Mouse (Mus musculus): ENCODE measurements at regions not wholly inside any gene's neighbourhood (a gene's known extent, or its start where the extent isn't known, plus 50 kb on each side); places are given as distances from the start of the nearest gene placed in this dataset.
A peak's percentile ranks its signal among the peaks of the same experiment; 100 is the strongest.

- Histone ChIP-seq H3K27me3 (replicated peaks; ENCODE audit: control insufficient read depth, insufficient read depth, low read length) (no peaks in the 10 kb centered on the region), H3K27ac (ENCODE audit: low read depth, low read length) (no peak overlapping the region), H3K4me2 (ENCODE audit: low read length) (no peak overlapping the region), H3K4me3 (ENCODE audit: low read length) (no peak overlapping the region), H3K36me3 (ENCODE audit: control insufficient read depth, insufficient read depth, low read length) (no peaks in the 10 kb centered on the region), H3K4me1 (ENCODE audit: control insufficient read depth, insufficient read depth, low read depth, low read length) (peaks cover 2% of the 10 kb centered on the region), H3K9ac (ENCODE audit: low read depth, low read length) (no peak overlapping the region), H3K9me3 (ENCODE audit: control insufficient read depth, low read length) (no peaks in the 10 kb centered on the region)
- 50% methylated on average over 1 of the region's 1 CpGs for WGBS
- no peak for ATAC-seq
Measured at GRCm38 (mm10) chr12:12846716-12847115, 95.0 kb downstream of the Mycn start.

- WGBS: 35% methylated on average over 17 of the region's 17 CpGs
- no peaks in the 10 kb centered on the region for H3K27me3 ChIP-seq (replicated peaks; ENCODE audit: control insufficient read depth, insufficient read depth, low read length)
- peaks cover 9% of the 10 kb centered on the region for H3K4me1 ChIP-seq (ENCODE audit: control insufficient read depth, insufficient read depth, low read depth, low read length)
- H3K9ac ChIP-seq (ENCODE audit: low read depth, low read length): no peak overlapping the region
- no peak overlapping the region for H3K4me3 ChIP-seq (ENCODE audit: low read length)
- no peak overlapping the region; the same call in 1 of the 2 replicates for H3K4me2 ChIP-seq (ENCODE audit: low read length)
- H3K36me3 ChIP-seq (ENCODE audit: control insufficient read depth, insufficient read depth, low read length): no peaks in the 10 kb centered on the region
- H3K9me3 ChIP-seq (ENCODE audit: control insufficient read depth, low read length): no peaks in the 10 kb centered on the region
- ATAC-seq: no peak
- no peak overlapping the region for H3K27ac ChIP-seq (ENCODE audit: low read depth, low read length)
Measured at GRCm38 (mm10) chr12:12842247-12842957, 99.3 kb downstream of the Mycn start.

- no peaks in the 10 kb centered on the region for H3K9me3 ChIP-seq (ENCODE audit: control insufficient read depth, low read length)
- H3K27me3 ChIP-seq (replicated peaks; ENCODE audit: control insufficient read depth, insufficient read depth, low read length): no peaks in the 10 kb centered on the region
- no peak overlapping the region for H3K27ac ChIP-seq (ENCODE audit: low read depth, low read length)
- no peak overlapping the region; the same call in 1 of the 2 replicates for H3K9ac ChIP-seq (ENCODE audit: low read depth, low read length)
- no peaks in the 10 kb centered on the region for H3K36me3 ChIP-seq (ENCODE audit: control insufficient read depth, insufficient read depth, low read length)
- 82% methylated on average over 5 of the region's 5 CpGs for WGBS
- no peak overlapping the region for H3K4me3 ChIP-seq (ENCODE audit: low read length)
- peak; percentile 17; the same call in 1 of the 2 replicates for ATAC-seq
- H3K4me1 ChIP-seq (ENCODE audit: control insufficient read depth, insufficient read depth, low read depth, low read length): peaks cover 9% of the 10 kb centered on the region
- no peak overlapping the region for H3K4me2 ChIP-seq (ENCODE audit: low read length)
Measured at GRCm38 (mm10) chr12:12841385-12842238, 100.1 kb downstream of the Mycn start.

GRCm38 (mm10) chr12:12840661-12841384, 100.9 kb downstream of the Mycn start:
- Histone ChIP-seq H3K4me1 (ENCODE audit: control insufficient read depth, insufficient read depth, low read depth, low read length) (peaks cover 9% of the 10 kb centered on the region), H3K36me3 (ENCODE audit: control insufficient read depth, insufficient read depth, low read length) (no peaks in the 10 kb centered on the region), H3K4me3 (ENCODE audit: low read length) (no peak overlapping the region), H3K27me3 (replicated peaks; ENCODE audit: control insufficient read depth, insufficient read depth, low read length) (no peaks in the 10 kb centered on the region), H3K9ac (ENCODE audit: low read depth, low read length) (no peak overlapping the region; the same call in none of the 2 replicates), H3K9me3 (ENCODE audit: control insufficient read depth, low read length) (no peaks in the 10 kb centered on the region), H3K27ac (ENCODE audit: low read depth, low read length) (no peak overlapping the region), H3K4me2 (ENCODE audit: low read length) (peak overlapping the region; percentile 45)
- 28% methylated on average over 17 of the region's 17 CpGs for WGBS
- ATAC-seq: no peak

- ATAC-seq: no peak
- Histone ChIP-seq H3K27me3 (replicated peaks; ENCODE audit: control insufficient read depth, insufficient read depth, low read length) (no peaks in the 10 kb centered on the region), H3K4me2 (ENCODE audit: low read length) (no peak overlapping the region), H3K4me3 (ENCODE audit: low read length) (no peak overlapping the region), H3K27ac (ENCODE audit: low read depth, low read length) (no peak overlapping the region), H3K36me3 (ENCODE audit: control insufficient read depth, insufficient read depth, low read length) (no peaks in the 10 kb centered on the region), H3K9ac (ENCODE audit: low read depth, low read length) (no peak overlapping the region), H3K4me1 (ENCODE audit: control insufficient read depth, insufficient read depth, low read depth, low read length) (peaks cover 9% of the 10 kb centered on the region), H3K9me3 (ENCODE audit: control insufficient read depth, low read length) (no peaks in the 10 kb centered on the region)
- WGBS: 96% methylated on average over 1 of the region's 1 CpGs
Measured at GRCm38 (mm10) chr12:12837775-12838174, 103.9 kb downstream of the Mycn start.

GRCm38 (mm10) chr12:12827821-12828641, 113.7 kb downstream of the Mycn start:
- ATAC-seq: peak; percentile 76
- Histone ChIP-seq H3K4me2 (ENCODE audit: low read length) (no peak overlapping the region), H3K4me1 (ENCODE audit: control insufficient read depth, insufficient read depth, low read depth, low read length) (peaks cover 11% of the 10 kb centered on the region), H3K4me3 (ENCODE audit: low read length) (no peak overlapping the region), H3K9ac (ENCODE audit: low read depth, low read length) (no peak overlapping the region), H3K27ac (ENCODE audit: low read depth, low read length) (peak overlapping the region; percentile 57), H3K27me3 (replicated peaks; ENCODE audit: control insufficient read depth, insufficient read depth, low read length) (no peaks in the 10 kb centered on the region), H3K36me3 (ENCODE audit: control insufficient read depth, insufficient read depth, low read length) (no peaks in the 10 kb centered on the region), H3K9me3 (ENCODE audit: control insufficient read depth, low read length) (no peaks in the 10 kb centered on the region)
- WGBS: 33% methylated on average over 13 of the region's 13 CpGs

- no peak overlapping the region for H3K4me3 ChIP-seq (ENCODE audit: low read length)
- peak; percentile 59 for ATAC-seq
- 0 out of 2 replicates have a peak overlapping the region, but pooled peaks have one; percentile 47 for H3K27ac ChIP-seq (ENCODE audit: low read depth, low read length)
- no peaks in the 10 kb centered on the region for H3K36me3 ChIP-seq (ENCODE audit: control insufficient read depth, insufficient read depth, low read length)
- H3K4me2 ChIP-seq (ENCODE audit: low read length): no peak overlapping the region
- H3K9ac ChIP-seq (ENCODE audit: low read depth, low read length): no peak overlapping the region
- no peaks in the 10 kb centered on the region for H3K27me3 ChIP-seq (replicated peaks; ENCODE audit: control insufficient read depth, insufficient read depth, low read length)
- no peaks in the 10 kb centered on the region for H3K9me3 ChIP-seq (ENCODE audit: control insufficient read depth, low read length)
- 49% methylated on average over 9 of the region's 9 CpGs for WGBS
- H3K4me1 ChIP-seq (ENCODE audit: control insufficient read depth, insufficient read depth, low read depth, low read length): peaks cover 11% of the 10 kb centered on the region
Measured at GRCm38 (mm10) chr12:12827379-12827778, 114.3 kb downstream of the Mycn start.

GRCm38 (mm10) chr12:12826431-12826830, 115.3 kb downstream of the Mycn start:
- Histone ChIP-seq H3K4me1 (ENCODE audit: control insufficient read depth, insufficient read depth, low read depth, low read length) (peaks cover 11% of the 10 kb centered on the region), H3K36me3 (ENCODE audit: control insufficient read depth, insufficient read depth, low read length) (no peaks in the 10 kb centered on the region), H3K27me3 (replicated peaks; ENCODE audit: control insufficient read depth, insufficient read depth, low read length) (no peaks in the 10 kb centered on the region), H3K4me2 (ENCODE audit: low read length) (no peak overlapping the region), H3K9me3 (ENCODE audit: control insufficient read depth, low read length) (no peaks in the 10 kb centered on the region), H3K27ac (ENCODE audit: low read depth, low read length) (no peak overlapping the region), H3K9ac (ENCODE audit: low read depth, low read length) (no peak overlapping the region), H3K4me3 (ENCODE audit: low read length) (no peak overlapping the region)
- WGBS: 61% methylated on average over 3 of the region's 3 CpGs
- ATAC-seq: no peak
